Mouse (Mus musculus) heart, postnatal 4 days (tissue): Measurements from ENCODE around the gene Slc10a6. TPM values are rescaled to one million over a fixed set of nuclear protein-coding genes. Genes with fewer than 3 reads are reported as not detected.
A peak's percentile ranks its signal among the peaks of the same experiment; 100 is the strongest.

ENCODE experiments used
- DNase-seq: peaks from one replicate; pipeline ENCODE4 v3.0.0; 2021
- total RNA-seq, 2 experiments: library from RNA; stranded (reverse); gene quantifications; 2 replicates each; pipeline ENCODE4 v1.2.3; 2021

Gene Slc10a6
- total RNA-seq, 2 experiments from 2014 or later, result 1.4 to 1.6 TPM

- DNase-seq, result no peak
Measured at GRCm38 (mm10) chr5:103617191-103617590, 12.0 kb downstream of the Slc10a6 start.

GRCm38 (mm10) chr5:103614356-103614755 is 14.8 kb downstream of the Slc10a6 start:
- DNase-seq, result no peak

- no peak for DNase-seq
Measured at GRCm38 (mm10) chr5:103612316-103612715, 16.9 kb downstream of the Slc10a6 start.

GRCm38 (mm10) chr5:103610856-103611472 is 18.2 kb downstream of the Slc10a6 start:
- no peak for DNase-seq

GRCm38 (mm10) chr5:103610148-103610547 is 19.1 kb downstream of the Slc10a6 start:
- DNase-seq, result no peak

- DNase-seq, result no peak
Measured at GRCm38 (mm10) chr5:103605707-103606106, 23.5 kb downstream of the Slc10a6 start.

GRCm38 (mm10) chr5:103603115-103603893 is 25.9 kb downstream of the Slc10a6 start:
- DNase-seq, result peak; percentile 33

- DNase-seq, result no peak
Measured at GRCm38 (mm10) chr5:103598881-103599280, 30.3 kb downstream of the Slc10a6 start.

- no peak for DNase-seq
Measured at GRCm38 (mm10) chr5:103598264-103598663, 30.9 kb downstream of the Slc10a6 start.

- DNase-seq, result no peak
Measured at GRCm38 (mm10) chr5:103597604-103598003, 31.6 kb downstream of the Slc10a6 start.

GRCm38 (mm10) chr5:103596467-103597146 is 32.6 kb downstream of the Slc10a6 start:
- DNase-seq, result no peak

- DNase-seq, result no peak
Measured at GRCm38 (mm10) chr5:103595394-103596226, 33.6 kb downstream of the Slc10a6 start.

GRCm38 (mm10) chr5:103593575-103593974 is 35.6 kb downstream of the Slc10a6 start:
- no peak for DNase-seq

GRCm38 (mm10) chr5:103592706-103593105 is 36.5 kb downstream of the Slc10a6 start:
- DNase-seq, result no peak

GRCm38 (mm10) chr5:103591846-103592245 is 37.4 kb downstream of the Slc10a6 start:
- peak; percentile 35 for DNase-seq

GRCm38 (mm10) chr5:103587219-103587618 is 42.0 kb downstream of the Slc10a6 start:
- no peak for DNase-seq

GRCm38 (mm10) chr5:103579680-103580420 is 49.4 kb downstream of the Slc10a6 start:
- DNase-seq, result no peak

GRCm38 (mm10) chr5:103569446-103569845 is 59.8 kb downstream of the Slc10a6 start:
- DNase-seq, result no peak

- DNase-seq, result no peak
Measured at GRCm38 (mm10) chr5:103568034-103568433, 61.2 kb downstream of the Slc10a6 start.

- DNase-seq, result no peak
Measured at GRCm38 (mm10) chr5:103560546-103560945, 68.7 kb downstream of the Slc10a6 start.
